Mouse (Mus musculus) gastrocnemius, postnatal 10 days (tissue): ENCODE measurements around the gene Hpca. TPM values are rescaled to one million over a fixed set of nuclear protein-coding genes. Genes with fewer than 3 reads are reported as not detected.

ENCODE experiments used
- total RNA-seq, 2 experiments: library from RNA; stranded (reverse); gene quantifications; 2 replicates each; pipeline ENCODE4 v1.2.3; 2021

Gene Hpca
- total RNA-seq, 2 experiments from 2014 or later = 0.68 to 1.1 TPM

Other genes with a start within 250 kb of the Hpca start
- gene Trim62, start 238.5 kb downstream of the Hpca start, total RNA-seq = 1 to 10 TPM; 1.7 to 2.3 TPM
- 1 to 10 TPM; 3.2 to 3.9 TPM for gene Azin2, start 159.6 kb downstream of the Hpca start, total RNA-seq
- gene Ak2, start 130.1 kb downstream of the Hpca start, total RNA-seq = 10 to 100 TPM; 47.7 to 55.3 TPM
- 10 to 100 TPM; 17.0 to 17.4 TPM for gene Rnf19b, start 63.8 kb downstream of the Hpca start, total RNA-seq
- gene Tmem54, start 16.5 kb downstream of the Hpca start, total RNA-seq = not detected
- 10 to 100 TPM; 33.6 to 37.4 TPM for gene Fndc5, start 15.0 kb upstream of the Hpca start, total RNA-seq
- gene S100pbp, start 67.7 kb upstream of the Hpca start, total RNA-seq = 10 to 100 TPM in 1 of 2 experiments, 1 to 10 TPM in 1; 8.3 to 13.3 TPM
- gene Yars, start 67.7 kb upstream of the Hpca start, total RNA-seq = 10 to 100 TPM; 35.5 to 48.5 TPM
- gene C77080, start 139.4 kb upstream of the Hpca start, total RNA-seq = 1 to 10 TPM; 2.6 to 4.9 TPM
- 10 to 100 TPM; 63.6 to 64.4 TPM for gene Sync, start 165.6 kb upstream of the Hpca start, total RNA-seq
- gene Rbbp4, start 213.3 kb upstream of the Hpca start, total RNA-seq = 10 to 100 TPM; 96.7 to 98.5 TPM
- gene Zbtb8os, start 213.7 kb upstream of the Hpca start, total RNA-seq = 10 to 100 TPM; 24.2 to 25.4 TPM